Mouse (Mus musculus) heart, embryonic 14.5 days (tissue): ENCODE measurements around the gene Asb15. TPM values are rescaled to one million over a fixed set of nuclear protein-coding genes. Genes with fewer than 3 reads are reported as not detected.

Experiments
- ATAC-seq: fragments of 200-750 bp; cut with Nextera tagmentation; 2 replicates; pipeline ENCODE4 v1.8.0; 2017; ENCODE audit warnings: low read depth, moderate TSS enrichment; ENCODE audit not compliant: insufficient number of reproducible peaks, insufficient read depth, low FRiP score
- H3K27ac ChIP-seq, 2 experiments: fragments of 200-500 bp in 1 of 2; fragments of 300-500 bp in 1 of 2; sonication (generic) in 1 of 2; replicated peaks in 1 of 2; 2 replicates each; pipeline ENCODE4 v1.5.1; 2012 to 2014; ENCODE audit warnings: low read depth in 2 of 2, low read length in 2 of 2, control low read depth in 1 of 2, mild to moderate bottlenecking in 1 of 2, mixed read lengths in 1 of 2; ENCODE audit not compliant: control insufficient read depth in 1 of 2, insufficient read depth in 1 of 2
- H3K27me3 ChIP-seq: fragments of 300-500 bp; sonication (generic); 2 replicates; pipeline ENCODE4 v1.6.1; 2014; ENCODE audit warnings: mild to moderate bottlenecking, low read length, control low read depth; ENCODE audit not compliant: control insufficient read depth, insufficient read depth
- H3K36me3 ChIP-seq: fragments of 300-500 bp; sonication (generic); 2 replicates; pipeline ENCODE4 v1.6.1; 2014; ENCODE audit warnings: mild to moderate bottlenecking, control low read depth, low read length, mixed read lengths; ENCODE audit not compliant: control insufficient read depth, insufficient read depth
- H3K4me1 ChIP-seq, 2 experiments: fragments of 200-500 bp in 1 of 2; fragments of 300-500 bp in 1 of 2; sonication (generic) in 1 of 2; 2 replicates each; pipeline ENCODE4 v1.6.1; 2012 to 2014; ENCODE audit warnings: low read length in 2 of 2, control low read depth in 1 of 2, mixed read lengths in 1 of 2; ENCODE audit not compliant: control insufficient read depth in 2 of 2, insufficient read depth in 2 of 2
- H3K4me2 ChIP-seq: fragments of 300-500 bp; sonication (generic); 2 replicates; pipeline ENCODE4 v1.6.1; 2014; ENCODE audit warnings: mild to moderate bottlenecking, low read length
- H3K4me3 ChIP-seq, 2 experiments: fragments of 200-500 bp in 1 of 2; fragments of 300-500 bp in 1 of 2; sonication (generic) in 1 of 2; 2 replicates each; pipeline ENCODE4 v1.5.1; 2012 to 2014; ENCODE audit warnings: low read length in 2 of 2, mild to moderate bottlenecking in 2 of 2, control low read depth in 1 of 2, low read depth in 1 of 2, moderate library complexity in 1 of 2; ENCODE audit not compliant: control insufficient read depth in 1 of 2, insufficient read depth in 1 of 2
- H3K9ac ChIP-seq: fragments of 300-500 bp; sonication (generic); 2 replicates; pipeline ENCODE4 v1.6.1; 2014; ENCODE audit warnings: mild to moderate bottlenecking, low read length
- H3K9me3 ChIP-seq: fragments of 300-500 bp; sonication (generic); 2 replicates; pipeline ENCODE4 v1.6.1; 2016; ENCODE audit warnings: low read length, control low read depth; ENCODE audit not compliant: control insufficient read depth
- WGBS: fragments of 180-500 bp; shearing (Covaris S2); extraction: QIAGEN DNeasy Blood & Tissue Kit; methylation state at CpG from one replicate; pipeline ENCODE4 v1.1.7; 2014; 5-methylcytosine and 5-hydroxymethylcytosine counted together
- polyA plus RNA-seq: library from polyadenylated mRNA; unstranded; fragments of >200 nt; fragmentation: Nextera tagmentation; extraction: Ambion mirVana; gene quantifications from 2 replicates; pipeline ENCODE4 v1.2.1, GENCODE M21; 2014

Gene Asb15
- polyA plus RNA-seq, 1 experiment from 2014 or later: 0.49 TPM

- Histone ChIP-seq H3K36me3 (no peaks in the 10 kb centered on the region), H3K4me3 (no peak overlapping the region), H3K9ac (no peak overlapping the region), H3K27ac (no peak overlapping the region), H3K4me1 (peaks cover 0 to 6% of the 10 kb centered on the region in 2 experiments; a peak in 1 of 4 replicates), H3K9me3 (no peaks in the 10 kb centered on the region), H3K4me2 (no peak overlapping the region), H3K27me3 (no peaks in the 10 kb centered on the region)
- WGBS: 60% methylated on average over 1 of the region's 1 CpGs
- no peak for ATAC-seq
Measured at GRCm38 (mm10) chr6:24564886-24565285, 36.9 kb downstream of the Asb15 start.

GRCm38 (mm10) chr6:24568963-24569362 is 41.0 kb downstream of the Asb15 start:
- no peak overlapping the region for H3K4me3 ChIP-seq
- peaks cover 3% of the 10 kb centered on the region; the same call in 1 of the 2 replicates for H3K9me3 ChIP-seq
- peaks cover 2 to 6% of the 10 kb centered on the region in 2 experiments; a peak in 2 of 4 replicates for H3K4me1 ChIP-seq
- H3K9ac ChIP-seq: no peak overlapping the region
- H3K36me3 ChIP-seq: no peaks in the 10 kb centered on the region
- 69% methylated on average over 5 of the region's 5 CpGs for WGBS
- ATAC-seq: no peak
- H3K4me2 ChIP-seq: no peak overlapping the region
- H3K27ac ChIP-seq: no peak overlapping the region
- no peaks in the 10 kb centered on the region for H3K27me3 ChIP-seq

DNA sequence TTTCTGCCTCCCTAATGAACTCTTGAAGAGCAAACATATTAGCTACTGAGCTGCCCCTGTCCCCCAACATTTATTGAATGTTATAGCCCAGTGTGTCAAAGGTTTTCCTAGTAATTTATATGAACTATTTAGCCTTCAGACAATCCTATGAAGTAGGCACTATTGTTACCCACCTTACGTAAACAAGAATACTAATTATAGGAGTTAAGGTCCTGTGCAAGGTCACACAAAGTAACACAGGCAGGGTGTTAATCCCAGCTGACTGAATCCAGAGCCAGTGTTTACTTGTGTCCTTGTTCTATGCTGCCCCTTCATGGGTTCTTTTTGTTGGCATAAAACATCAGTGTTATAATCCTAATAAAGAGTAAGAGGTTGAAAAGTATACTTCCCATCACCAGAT is 41.8 kb downstream of the Asb15 start:
- 65% methylated on average over 1 of the region's 1 CpGs for WGBS
- no peaks in the 10 kb centered on the region for H3K27me3 ChIP-seq
- H3K36me3 ChIP-seq: no peaks in the 10 kb centered on the region
- H3K4me1 ChIP-seq: peaks cover 2 to 6% of the 10 kb centered on the region in 2 experiments; a peak in 2 of 4 replicates
- no peak overlapping the region for H3K4me2 ChIP-seq
- no peak overlapping the region for H3K9ac ChIP-seq
- peak overlapping the region in 1 of 2 experiments; percentile 38; a peak in 1 of 4 replicates for H3K27ac ChIP-seq
- H3K9me3 ChIP-seq: peaks cover 6% of the 10 kb centered on the region; the same call in 1 of the 2 replicates
- H3K4me3 ChIP-seq: no peak overlapping the region
- ATAC-seq: no peak

- Histone ChIP-seq H3K9me3 (peaks cover 6% of the 10 kb centered on the region; the same call in 1 of the 2 replicates), H3K9ac (no peak overlapping the region), H3K4me2 (no peak overlapping the region), H3K4me1 (peaks cover 2 to 6% of the 10 kb centered on the region in 2 experiments; a peak in 2 of 4 replicates), H3K27ac (no peak overlapping the region), H3K36me3 (no peaks in the 10 kb centered on the region), H3K4me3 (no peak overlapping the region), H3K27me3 (no peaks in the 10 kb centered on the region)
- no peak for ATAC-seq
- 75% methylated on average over 11 of the region's 11 CpGs for WGBS
Measured at GRCm38 (mm10) chr6:24570278-24570677, 42.3 kb downstream of the Asb15 start.

DNA sequence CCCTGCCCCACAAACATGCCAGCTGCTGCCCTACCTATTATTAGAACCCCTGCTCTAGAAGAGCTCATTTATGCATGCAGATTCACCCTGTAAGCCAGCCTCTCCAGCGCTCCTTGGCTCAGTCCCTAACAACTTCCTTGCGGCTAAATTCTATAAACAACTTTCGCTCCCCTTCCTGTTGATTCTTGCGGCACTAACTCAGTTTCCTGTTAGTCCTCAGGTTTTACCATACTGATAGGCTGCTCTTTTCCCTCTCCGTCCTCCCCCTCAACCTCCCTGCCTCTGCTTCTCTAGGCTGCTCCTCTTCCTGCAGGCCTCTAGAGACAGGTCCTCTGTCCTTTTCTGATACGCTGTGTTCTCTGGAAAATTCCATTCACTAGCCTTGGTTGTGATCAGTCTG is 43.2 kb downstream of the Asb15 start:
- H3K27ac ChIP-seq: peak overlapping the region in 1 of 2 experiments; percentile 25; a peak in 3 of 4 replicates
- 57% methylated on average over 6 of the region's 6 CpGs for WGBS

GRCm38 (mm10) chr6:24572431-24572830 is 44.5 kb downstream of the Asb15 start:
- H3K9ac ChIP-seq: no peak overlapping the region
- no peaks in the 10 kb centered on the region for H3K36me3 ChIP-seq
- no peak overlapping the region for H3K4me2 ChIP-seq
- WGBS: 87% methylated on average over 14 of the region's 14 CpGs
- peaks cover 2 to 6% of the 10 kb centered on the region in 2 experiments; a peak in 2 of 4 replicates for H3K4me1 ChIP-seq
- H3K27ac ChIP-seq: no peak overlapping the region
- H3K27me3 ChIP-seq: no peaks in the 10 kb centered on the region
- no peak overlapping the region for H3K4me3 ChIP-seq
- ATAC-seq: no peak
- H3K9me3 ChIP-seq: peaks cover 6% of the 10 kb centered on the region; the same call in 1 of the 2 replicates

More for the DNA sequence above, 43.2 kb downstream of the Asb15 start:
- no peak overlapping the region for H3K4me3 ChIP-seq
- ATAC-seq: 0 out of 2 replicates have a peak, but pooled peaks have one; percentile 50
- peaks cover 2 to 6% of the 10 kb centered on the region in 2 experiments; a peak in 2 of 4 replicates for H3K4me1 ChIP-seq
- no peaks in the 10 kb centered on the region for H3K36me3 ChIP-seq
- H3K9me3 ChIP-seq: peaks cover 6% of the 10 kb centered on the region; the same call in 1 of the 2 replicates
- no peak overlapping the region for H3K9ac ChIP-seq
- no peak overlapping the region for H3K4me2 ChIP-seq
- H3K27me3 ChIP-seq: no peaks in the 10 kb centered on the region

GRCm38 (mm10) chr6:24573319-24573718 is 45.4 kb downstream of the Asb15 start:
- Histone ChIP-seq H3K4me2 (no peak overlapping the region), H3K9me3 (peaks cover 6% of the 10 kb centered on the region; the same call in 1 of the 2 replicates), H3K4me3 (no peak overlapping the region), H3K27ac (no peak overlapping the region), H3K4me1 (peaks cover 2 to 6% of the 10 kb centered on the region in 2 experiments; a peak in 2 of 4 replicates), H3K27me3 (no peaks in the 10 kb centered on the region), H3K9ac (no peak overlapping the region), H3K36me3 (no peaks in the 10 kb centered on the region)
- ATAC-seq: no peak

DNA sequence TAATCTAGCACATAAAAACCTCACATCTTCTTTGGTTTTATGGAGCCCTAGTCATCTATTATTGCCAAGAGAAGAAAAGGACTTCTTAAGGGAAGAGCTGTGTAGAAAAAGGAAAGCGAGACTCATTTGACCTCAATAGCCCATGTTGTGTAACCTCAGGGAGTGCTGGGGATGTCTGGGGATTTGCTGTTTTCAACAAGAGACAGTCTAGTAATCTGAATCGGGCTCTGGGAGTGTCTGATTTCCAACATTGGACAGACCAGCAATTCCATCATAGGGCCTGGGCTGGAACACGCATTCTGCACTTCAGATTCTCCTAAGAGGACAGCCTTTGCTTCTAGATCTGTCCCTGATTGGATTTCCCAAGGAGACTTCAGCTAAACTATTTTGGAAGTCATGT is 55.5 kb downstream of the Asb15 start:
- Histone ChIP-seq H3K9ac (no peak overlapping the region), H3K4me2 (no peak overlapping the region), H3K9me3 (no peaks in the 10 kb centered on the region), H3K27ac (no peak overlapping the region), H3K27me3 (no peaks in the 10 kb centered on the region), H3K4me1 (peaks cover 11 to 32% of the 10 kb centered on the region in 2 experiments), H3K4me3 (no peak overlapping the region), H3K36me3 (no peaks in the 10 kb centered on the region)
- 76% methylated on average over 3 of the region's 3 CpGs for WGBS
- no peak for ATAC-seq
